Mouse (Mus musculus): Measurements from ENCODE around the gene Cenpj. TPM values are rescaled to one million over a fixed set of nuclear protein-coding genes. Genes with fewer than 3 reads are reported as not detected.

The Cenpj gene
- polyA plus RNA-seq, 1 experiment: 6.3 TPM

DNA sequence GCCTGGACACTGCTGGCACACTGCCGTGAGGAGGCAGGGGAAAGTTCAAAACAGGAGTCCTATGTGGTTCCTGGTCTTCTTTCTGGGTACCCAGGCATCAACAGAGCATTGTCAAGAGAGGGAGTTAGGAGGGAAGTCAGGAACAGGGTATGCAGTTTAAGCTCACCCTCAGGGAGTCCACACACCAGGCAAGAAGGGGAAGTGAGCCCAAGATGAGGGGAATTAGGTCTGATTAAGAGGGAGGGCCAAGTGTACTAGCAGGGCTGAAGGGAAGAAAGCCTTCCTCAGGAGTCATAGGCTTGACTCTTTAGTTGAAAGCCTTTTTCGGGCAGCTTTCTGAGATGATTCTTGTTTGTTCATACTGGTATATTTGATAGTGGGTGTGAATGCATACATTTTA, 60.5 kb downstream of the Cenpj start:
- Histone ChIP-seq H3K4me3 (ENCODE audit: control insufficient read depth, insufficient read depth, low read length) (no peak overlapping the region), H3K27ac (ENCODE audit: control insufficient read depth, insufficient read depth, low read length) (no peak overlapping the region), H3K36me3 (ENCODE audit: control insufficient read depth, insufficient read depth, low read length) (no peaks in the 10 kb centered on the region), H3K4me1 (replicated peaks; ENCODE audit: control insufficient read depth, insufficient read depth, low read length) (no peaks in the 10 kb centered on the region), H3K27me3 (ENCODE audit: control insufficient read depth, insufficient read depth, low read length) (no peaks in the 10 kb centered on the region)
- no peak for DNase-seq
- WGBS: 71% methylated on average over 2 of the region's 2 CpGs
- no peak for TF ChIP-seq CTCF (IDR thresholded peaks at IDR 0.05; ENCODE audit: borderline replicate concordance, control insufficient read depth, extremely low read depth, insufficient read depth, low read length, poor library complexity)
- TF ChIP-seq POLR2A (IDR thresholded peaks at IDR 0.05; ENCODE audit: control insufficient read depth, extremely low read depth, insufficient read depth, low read length, poor library complexity): no peak

DNA sequence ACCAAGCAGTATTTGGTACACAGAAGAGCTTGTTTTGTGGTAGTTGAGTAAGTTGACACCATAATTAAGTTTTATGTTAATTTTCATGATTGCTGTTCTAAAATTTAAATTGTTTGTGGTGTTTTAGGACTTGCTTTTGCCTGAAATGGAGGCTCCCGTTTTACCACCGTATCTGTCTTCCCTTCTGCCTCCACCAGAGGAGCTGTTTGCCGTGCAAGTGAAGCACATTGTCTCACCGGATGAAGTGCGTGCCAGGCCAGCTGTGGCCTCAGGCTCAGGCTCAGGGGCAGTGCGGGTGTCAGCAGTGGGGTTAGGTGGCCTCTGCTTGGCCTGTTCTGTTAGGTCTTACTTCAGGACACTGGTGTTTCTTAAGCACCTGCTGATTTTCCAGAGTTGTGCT, 63.1 kb downstream of the Cenpj start:
- no peaks in the 10 kb centered on the region for H3K27me3 ChIP-seq (ENCODE audit: control insufficient read depth, insufficient read depth, low read length)
- DNase-seq: no peak
- WGBS: 85% methylated on average over 6 of the region's 6 CpGs
- no peak overlapping the region for H3K4me3 ChIP-seq (ENCODE audit: control insufficient read depth, insufficient read depth, low read length)
- TF ChIP-seq POLR2A (IDR thresholded peaks at IDR 0.05; ENCODE audit: control insufficient read depth, extremely low read depth, insufficient read depth, low read length, poor library complexity): no peak
- TF ChIP-seq CTCF (IDR thresholded peaks at IDR 0.05; ENCODE audit: borderline replicate concordance, control insufficient read depth, extremely low read depth, insufficient read depth, low read length, poor library complexity): no peak
- no peak overlapping the region for H3K27ac ChIP-seq (ENCODE audit: control insufficient read depth, insufficient read depth, low read length)
- H3K4me1 ChIP-seq (replicated peaks; ENCODE audit: control insufficient read depth, insufficient read depth, low read length): no peaks in the 10 kb centered on the region
- H3K36me3 ChIP-seq (ENCODE audit: control insufficient read depth, insufficient read depth, low read length): no peaks in the 10 kb centered on the region

DNA sequence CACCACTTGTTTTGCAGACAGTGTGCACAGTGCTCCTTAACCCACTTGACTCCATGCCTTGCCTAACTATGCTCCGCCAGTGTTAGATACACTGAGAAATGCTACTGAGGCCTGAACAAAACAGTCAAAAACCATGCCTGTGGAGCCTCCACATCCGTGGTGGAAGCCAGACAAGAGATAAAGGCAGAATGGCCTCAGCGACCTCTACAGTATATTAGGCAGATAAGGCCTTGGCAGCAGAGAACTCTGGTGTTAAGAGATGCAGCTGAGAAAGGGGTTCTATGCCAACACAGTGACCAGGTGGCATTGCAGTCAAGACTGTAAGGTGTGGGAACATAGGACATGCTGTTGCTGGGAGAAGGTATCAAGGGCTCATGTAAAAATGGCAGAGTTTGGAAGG, 68.5 kb downstream of the Cenpj start:
- Histone ChIP-seq H3K27ac (ENCODE audit: control insufficient read depth, insufficient read depth, low read length) (no peak overlapping the region), H3K4me1 (replicated peaks; ENCODE audit: control insufficient read depth, insufficient read depth, low read length) (no peaks in the 10 kb centered on the region), H3K4me3 (ENCODE audit: control insufficient read depth, insufficient read depth, low read length) (no peak overlapping the region), H3K36me3 (ENCODE audit: control insufficient read depth, insufficient read depth, low read length) (no peaks in the 10 kb centered on the region), H3K27me3 (ENCODE audit: control insufficient read depth, insufficient read depth, low read length) (no peaks in the 10 kb centered on the region)
- DNase-seq: no peak
- TF ChIP-seq CTCF (IDR thresholded peaks at IDR 0.05; ENCODE audit: borderline replicate concordance, control insufficient read depth, extremely low read depth, insufficient read depth, low read length, poor library complexity): no peak
- TF ChIP-seq POLR2A (IDR thresholded peaks at IDR 0.05; ENCODE audit: control insufficient read depth, extremely low read depth, insufficient read depth, low read length, poor library complexity): no peak
- 87% methylated on average over 3 of the region's 3 CpGs for WGBS

DNA sequence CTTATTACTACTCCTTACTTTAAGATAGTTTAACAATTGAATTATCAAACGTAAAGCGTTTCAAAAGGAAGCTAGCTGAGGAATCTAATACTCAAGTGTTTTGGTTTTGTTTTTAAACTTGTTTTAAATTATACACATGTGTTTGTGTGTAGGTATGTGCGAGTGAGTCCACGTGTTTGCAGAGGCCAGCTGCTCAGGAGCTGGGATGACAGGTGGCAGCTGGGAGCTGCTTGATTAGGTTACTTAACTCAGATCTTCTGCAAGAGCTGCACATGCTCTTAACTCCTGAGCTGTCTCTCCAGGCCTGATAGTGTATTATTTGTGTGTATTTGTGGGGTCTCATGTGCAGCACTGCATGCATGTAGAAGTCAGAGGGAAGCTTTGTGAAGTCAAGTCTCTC, 72.8 kb downstream of the Cenpj start:
- 88% methylated on average over 4 of the region's 4 CpGs for WGBS
- Histone ChIP-seq H3K27me3 (ENCODE audit: control insufficient read depth, insufficient read depth, low read length) (no peaks in the 10 kb centered on the region), H3K27ac (ENCODE audit: control insufficient read depth, insufficient read depth, low read length) (no peak overlapping the region), H3K4me1 (replicated peaks; ENCODE audit: control insufficient read depth, insufficient read depth, low read length) (no peaks in the 10 kb centered on the region), H3K4me3 (ENCODE audit: control insufficient read depth, insufficient read depth, low read length) (no peak overlapping the region), H3K36me3 (ENCODE audit: control insufficient read depth, insufficient read depth, low read length) (no peaks in the 10 kb centered on the region)
- TF ChIP-seq CTCF (IDR thresholded peaks at IDR 0.05; ENCODE audit: borderline replicate concordance, control insufficient read depth, extremely low read depth, insufficient read depth, low read length, poor library complexity): no peak
- no peak for TF ChIP-seq POLR2A (IDR thresholded peaks at IDR 0.05; ENCODE audit: control insufficient read depth, extremely low read depth, insufficient read depth, low read length, poor library complexity)
- no peak for DNase-seq

DNA sequence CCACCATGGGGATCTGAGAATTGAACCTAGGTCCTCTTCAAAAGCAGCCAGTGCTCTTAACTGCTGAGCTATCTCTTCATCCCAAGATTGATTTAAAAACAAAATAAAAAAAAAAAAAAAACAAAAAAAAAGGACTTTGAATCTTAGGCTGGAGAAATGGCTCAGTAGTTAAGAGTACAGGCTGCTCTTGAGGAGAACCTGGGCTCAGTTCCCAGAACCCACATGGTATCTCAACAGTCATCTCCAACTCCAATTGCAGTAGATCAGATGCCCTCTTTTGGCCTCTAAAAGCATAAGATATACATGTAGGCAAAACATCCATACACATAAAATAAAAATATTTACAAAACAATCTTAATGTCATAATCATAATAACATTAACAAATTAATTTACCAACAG, 85.4 kb downstream of the Cenpj start:
- Histone ChIP-seq H3K27ac (ENCODE audit: control insufficient read depth, insufficient read depth, low read length) (no peak overlapping the region), H3K36me3 (ENCODE audit: control insufficient read depth, insufficient read depth, low read length) (no peaks in the 10 kb centered on the region), H3K4me3 (ENCODE audit: control insufficient read depth, insufficient read depth, low read length) (no peak overlapping the region), H3K27me3 (ENCODE audit: control insufficient read depth, insufficient read depth, low read length) (no peaks in the 10 kb centered on the region), H3K4me1 (replicated peaks; ENCODE audit: control insufficient read depth, insufficient read depth, low read length) (no peaks in the 10 kb centered on the region)
- TF ChIP-seq POLR2A (IDR thresholded peaks at IDR 0.05; ENCODE audit: control insufficient read depth, extremely low read depth, insufficient read depth, low read length, poor library complexity) (no peak), CTCF (IDR thresholded peaks at IDR 0.05; ENCODE audit: borderline replicate concordance, control insufficient read depth, extremely low read depth, insufficient read depth, low read length, poor library complexity) (no peak)
- no peak for DNase-seq

Other genes with a start within 250 kb of the Cenpj start
- 0.23 and 0.69 TPM in 2 replicates for gene Atp12a, start 210.4 kb downstream of the Cenpj start, polyA plus RNA-seq (2012; rRNA removed)
- gene Rnf17, start 172.8 kb downstream of the Cenpj start, polyA plus RNA-seq (2012; rRNA removed): 0.03 TPM in 1 of 2 replicates, not detected in the other
- 9.2 and 11.3 TPM in 2 replicates for gene Parp4, start 194 bp upstream of the Cenpj start, polyA plus RNA-seq (2012; rRNA removed)
- gene Mphosph8, start 92.8 kb upstream of the Cenpj start, polyA plus RNA-seq (2012; rRNA removed): 5.3 and 6.9 TPM in 2 replicates
- gene Pspc1, start 202.9 kb upstream of the Cenpj start, polyA plus RNA-seq (2012; rRNA removed): 10.4 and 12.4 TPM in 2 replicates
- gene Zmym5, start 236.3 kb upstream of the Cenpj start, polyA plus RNA-seq (2012; rRNA removed): 5.0 and 6.9 TPM in 2 replicates